Mouse (Mus musculus) left cerebral cortex, postnatal 10 days (tissue): ENCODE measurements around the gene Rab13. TPM values are rescaled to one million over a fixed set of nuclear protein-coding genes. Genes with fewer than 3 reads are reported as not detected.
"Not testable (repeated sequence)": the region's sequence is repeated elsewhere in the genome, so short reads cannot be mapped to it uniquely, and the experiment has no call there.

Experiments used
- DNase-seq, 2 experiments: peaks; one replicate each; pipeline ENCODE4 v3.0.0; 2021 to 2022; ENCODE audit warnings: low spot score in 2 of 2, mixed read lengths in 1 of 2; ENCODE audit errors: extremely low spot score in 1 of 2
- intact Hi-C: fragments of 180-260 bp; cut with DNase I; formaldehyde crosslinking; loops from one replicate; pipeline ENCODE4 v1.15.1; 2025
- total RNA-seq, 2 experiments: library from RNA; stranded (reverse); gene quantifications; 2 replicates each; pipeline ENCODE4 v1.2.3; 2021

Rab13 gene
- total RNA-seq, 2 experiments from 2014 or later: 6.5 to 7.0 TPM

DNA sequence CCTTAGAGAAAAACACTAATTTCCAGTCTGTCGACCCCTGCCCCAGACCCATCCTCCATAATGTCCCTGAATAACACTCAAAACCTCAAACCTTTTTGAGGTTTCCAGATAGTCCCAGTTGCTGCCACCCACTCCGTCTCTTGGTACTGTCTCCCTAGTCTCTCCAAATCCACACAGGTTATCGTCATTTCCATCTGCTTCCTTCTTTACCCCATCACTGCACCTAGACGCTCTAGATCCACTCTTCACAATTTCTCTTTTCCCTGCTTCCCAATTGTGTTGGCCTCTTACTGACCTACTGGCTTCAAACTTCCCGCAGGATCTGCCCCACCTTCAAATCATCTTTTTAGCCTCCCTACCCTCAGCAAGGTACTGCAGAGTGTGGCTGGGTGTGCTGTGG is 7.6 kb downstream of the Rab13 start:
- intact Hi-C loops: no loop called here
- no peak for DNase-seq

- no peak for DNase-seq
- intact Hi-C loops: no loop called here
These were observed 9.0 kb downstream of the Rab13 start for GRCm38 (mm10) chr3:90222455-90222854.

GRCm38 (mm10) chr3:90222941-90223340 is 9.4 kb downstream of the Rab13 start:
- intact Hi-C loops: no loop called here
- no peak for DNase-seq

GRCm38 (mm10) chr3:90224331-90224730 is 10.8 kb downstream of the Rab13 start:
- intact Hi-C loops: no loop called here
- DNase-seq: no peak

- intact Hi-C loops: no loop called here
These were observed 17.6 kb downstream of the Rab13 start for GRCm38 (mm10) chr3:90231075-90231474.

GRCm38 (mm10) chr3:90231507-90232333 is 18.2 kb downstream of the Rab13 start, which contains the start of gene Jtb:
Gene Jtb (plus strand): TSS chr3:90231597.
- DNase-seq: peak; percentile 94
- intact Hi-C loops: no loop called here

More at GRCm38 (mm10) chr3:90231075-90231474, 17.6 kb downstream of the Rab13 start:
- no peak for DNase-seq

DNA sequence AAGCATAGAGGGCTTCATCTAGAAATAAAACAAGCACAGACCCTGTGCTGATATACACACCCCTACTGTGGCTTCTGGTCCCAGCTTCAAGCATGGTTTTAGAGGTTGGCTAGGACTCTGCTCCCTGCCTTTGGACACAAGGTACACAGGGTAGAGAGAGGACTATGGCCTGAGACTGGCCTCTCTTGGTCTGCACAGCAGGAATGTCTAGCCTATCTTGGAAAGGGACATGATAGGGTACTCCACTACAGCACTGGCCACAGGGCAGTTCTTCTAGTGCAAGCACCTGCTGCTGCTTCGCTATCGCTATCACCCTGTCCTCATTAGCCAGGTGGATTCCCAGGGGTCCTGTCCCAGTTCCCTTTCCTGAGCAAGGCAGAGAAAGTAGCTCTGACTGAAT is 27.8 kb downstream of the Rab13 start:
- DNase-seq: no peak

DNA sequence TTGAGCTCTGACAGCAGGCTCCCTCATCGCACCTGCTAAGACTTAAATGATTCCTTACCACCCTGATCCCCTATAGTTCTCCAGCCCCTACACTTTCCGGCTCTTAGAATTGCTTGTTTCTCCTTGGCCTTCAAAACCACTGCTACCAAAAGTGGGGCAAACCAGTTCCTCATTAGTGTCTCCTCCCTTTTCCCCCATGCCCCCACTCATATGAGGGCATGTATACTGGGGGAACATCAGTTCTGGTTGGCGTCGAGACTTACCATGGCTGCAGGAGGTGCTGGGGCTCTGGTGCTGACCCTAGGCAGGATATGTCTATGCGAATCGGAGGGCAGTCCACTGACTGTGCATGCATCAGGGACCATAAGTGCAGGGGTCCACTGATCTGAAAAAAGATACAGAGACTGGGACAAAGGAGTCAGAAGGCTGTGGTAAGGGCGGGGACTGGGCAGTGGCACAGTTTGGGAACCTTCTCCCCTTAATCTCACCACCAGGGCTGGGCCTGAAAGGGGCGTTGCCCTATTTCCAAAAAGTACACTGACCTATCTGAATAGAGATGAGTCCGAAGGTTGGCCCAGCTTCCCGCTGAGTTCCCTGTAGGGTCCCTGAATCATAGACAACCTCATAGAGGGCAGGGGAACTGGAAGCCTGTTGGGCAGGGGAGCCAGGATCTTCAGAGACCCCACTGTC is 28.3 kb downstream of the Rab13 start:
- intact Hi-C loops: no loop called here
- DNase-seq: no peak

More for the DNA sequence above, 27.8 kb downstream of the Rab13 start:
- intact Hi-C loops: no loop called here

GRCm38 (mm10) chr3:90242984-90243775 is 29.7 kb downstream of the Rab13 start, which contains the start of gene Creb3l4:
Gene Creb3l4 (minus strand): TSS chr3:90243512.
- DNase-seq: peak in 1 of 2 experiments; percentile 41
- intact Hi-C loops: no loop called here

DNA sequence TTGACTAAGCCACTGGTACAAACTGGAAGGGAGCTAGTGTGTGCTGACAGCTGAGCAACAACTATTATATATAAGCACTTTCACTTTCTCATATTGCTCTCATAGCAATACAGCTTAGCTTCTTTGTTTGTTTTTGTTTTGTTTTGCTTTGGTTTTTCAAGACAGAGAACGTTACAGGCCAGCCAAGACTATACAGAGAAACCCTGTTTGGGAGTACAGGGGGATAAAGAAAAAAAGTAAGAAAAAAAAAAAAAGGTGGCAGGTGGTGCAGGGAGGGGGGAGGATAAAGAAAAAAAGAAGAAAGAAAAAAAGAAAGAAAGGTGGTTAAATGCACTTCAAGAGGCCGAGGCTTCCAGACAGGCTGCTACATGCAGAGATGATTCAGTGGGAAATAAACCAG is 31.9 kb downstream of the Rab13 start:
- intact Hi-C loops: no loop called here
- no peak for DNase-seq

- no peak for DNase-seq
- intact Hi-C loops: no loop called here
These were observed 34.1 kb downstream of the Rab13 start for GRCm38 (mm10) chr3:90247630-90247959.

DNA sequence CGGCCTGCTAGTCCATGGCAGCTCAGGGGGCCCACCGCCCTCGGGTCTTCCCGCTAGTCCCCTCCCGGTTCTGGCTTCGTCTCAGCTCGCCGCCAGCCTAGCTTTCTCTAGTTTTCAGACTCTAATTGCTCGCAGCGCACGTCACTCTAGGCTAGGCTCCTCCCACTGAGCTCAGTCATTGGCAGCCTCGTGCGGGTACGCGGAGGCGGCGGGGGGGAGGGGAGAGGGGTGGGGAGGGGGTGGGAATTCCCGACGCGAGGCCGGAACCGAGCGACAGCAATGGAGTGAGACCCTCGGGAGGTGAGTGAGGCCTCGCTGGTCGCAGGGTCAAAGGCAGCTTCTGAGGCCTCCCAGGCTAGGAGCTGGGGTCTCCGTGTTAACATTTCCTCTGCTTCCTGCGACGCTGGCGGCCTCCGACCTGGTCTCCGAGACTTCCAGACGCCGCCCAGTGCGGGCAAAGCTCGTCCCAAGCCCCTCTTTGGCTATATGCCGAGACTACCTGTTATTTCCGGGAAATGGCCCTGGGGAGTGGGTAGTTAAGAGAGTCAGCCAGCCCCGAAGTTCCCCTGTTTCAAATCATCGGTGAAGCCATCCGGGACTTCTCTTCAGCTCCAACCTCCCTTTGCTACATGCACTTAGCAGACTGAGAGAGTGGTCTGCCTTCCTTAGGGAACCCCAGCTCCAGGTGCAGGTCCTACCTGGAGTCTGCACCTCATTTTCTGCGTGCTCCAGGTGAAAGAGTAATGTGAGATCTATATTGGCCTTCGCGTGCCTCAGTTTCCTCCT is 34.7 kb downstream of the Rab13 start, which contains the start of gene Slc39a1:
Gene Slc39a1 (plus strand): TSS at position 213 of the 786 bp plus-strand sequence.
- intact Hi-C loops: no loop called here
- DNase-seq: peak; percentile 95 to 96

GRCm38 (mm10) chr3:90248746-90249100 is 35.2 kb downstream of the Rab13 start:
- DNase-seq: no peak
- intact Hi-C loops: no loop called here

GRCm38 (mm10) chr3:90250791-90251190 is 37.3 kb downstream of the Rab13 start:
- intact Hi-C loops: no loop called here

GRCm38 (mm10) chr3:90251731-90252226 is 38.3 kb downstream of the Rab13 start:
- intact Hi-C loops: not testable (repeated sequence)

More at GRCm38 (mm10) chr3:90250791-90251190, 37.3 kb downstream of the Rab13 start:
- DNase-seq: no peak

GRCm38 (mm10) chr3:90252659-90253058 is 39.2 kb downstream of the Rab13 start:
- DNase-seq, intact Hi-C loops: not testable (repeated sequence)

More at GRCm38 (mm10) chr3:90251731-90252226, 38.3 kb downstream of the Rab13 start:
- DNase-seq: not testable (repeated sequence)

DNA sequence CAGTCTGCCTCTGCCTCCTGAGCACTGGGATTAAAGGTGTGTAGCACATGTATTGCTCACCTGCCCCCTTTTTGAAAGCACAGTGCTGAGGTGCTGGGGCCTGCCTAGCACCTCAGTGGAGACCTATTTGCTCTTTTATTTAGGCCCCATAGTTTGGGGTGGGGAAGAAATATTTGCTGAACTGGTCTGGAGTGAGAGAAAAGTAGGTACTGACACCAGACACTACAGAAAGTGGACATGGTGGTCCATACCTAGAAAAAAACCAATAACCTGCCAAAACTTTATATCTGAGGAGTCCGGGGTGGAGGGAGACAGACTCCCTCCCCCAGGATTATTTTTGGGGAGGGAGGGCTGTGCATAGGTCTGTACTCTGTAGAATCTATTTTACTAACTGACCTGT is 39.7 kb downstream of the Rab13 start:
- DNase-seq, intact Hi-C loops: not testable (repeated sequence)
